Mouse (Mus musculus) limb, embryonic 14.5 days (tissue): ENCODE results near the gene Rp2. TPM values are rescaled to one million over a fixed set of nuclear protein-coding genes. Genes with fewer than 3 reads are reported as not detected.
A peak's percentile ranks its signal among the peaks of the same experiment; 100 is the strongest.

Source experiments
- ATAC-seq: fragments of 200-750 bp; cut with Nextera tagmentation; 2 replicates; pipeline ENCODE4 v1.8.0; 2017; ENCODE audit warnings: low read depth, moderate number of reproducible peaks, moderate TSS enrichment; ENCODE audit not compliant: low FRiP score
- DNase-seq: peaks from one replicate; pipeline ENCODE4 v3.0.0-alpha.2; 2015; ENCODE audit warnings: low spot score
- H3K27ac ChIP-seq: fragments of 300-500 bp; sonication (generic); replicated peaks from 2 replicates; pipeline ENCODE4 v1.5.1; 2014; ENCODE audit warnings: low read depth, mild to moderate bottlenecking, low read length, moderate library complexity, mixed read lengths
- H3K27me3 ChIP-seq: fragments of 300-500 bp; sonication (generic); 2 replicates; pipeline ENCODE4 v1.6.1; 2014; ENCODE audit warnings: low read length, mixed read lengths; ENCODE audit not compliant: control insufficient read depth, insufficient read depth
- H3K36me3 ChIP-seq: fragments of 300-500 bp; sonication (generic); 2 replicates; pipeline ENCODE4 v1.6.1; 2014; ENCODE audit warnings: mild to moderate bottlenecking, low read length, moderate library complexity, mixed read lengths; ENCODE audit not compliant: control insufficient read depth, insufficient read depth
- H3K4me1 ChIP-seq: fragments of 300-500 bp; sonication (generic); 2 replicates; pipeline ENCODE4 v1.6.1; 2014; ENCODE audit warnings: antibody characterized with exemption, low read length, mixed read lengths; ENCODE audit not compliant: control insufficient read depth, insufficient read depth
- H3K4me2 ChIP-seq: fragments of 300-500 bp; sonication (generic); replicated peaks from 2 replicates; pipeline ENCODE4 v1.6.1; 2014; ENCODE audit warnings: low read depth, mild to moderate bottlenecking, low read length, moderate library complexity; ENCODE audit not compliant: severe bottlenecking
- H3K4me3 ChIP-seq: fragments of 300-500 bp; sonication (generic); replicated peaks from 2 replicates; pipeline ENCODE4 v1.5.1; 2014; ENCODE audit warnings: low read length
- H3K9ac ChIP-seq: fragments of 300-500 bp; sonication (generic); 2 replicates; pipeline ENCODE4 v1.6.1; 2014; ENCODE audit warnings: mild to moderate bottlenecking, low read depth, low read length, moderate library complexity; ENCODE audit not compliant: severe bottlenecking
- H3K9me3 ChIP-seq: fragments of 300-500 bp; sonication (generic); 2 replicates; pipeline ENCODE4 v1.6.1; 2016; ENCODE audit warnings: low read length; ENCODE audit not compliant: control insufficient read depth
- POLR2A ChIP-seq: fragments of 200-500 bp; IDR thresholded peaks from 2 replicates; pipeline ENCODE4 v1.8.0; 2012; ENCODE audit warnings: inconsistent platforms, mild to moderate bottlenecking, moderate library complexity, borderline replicate concordance; ENCODE audit not compliant: insufficient read depth, insufficient read length; ENCODE audit errors: extremely low read depth
- WGBS: fragments of 180-500 bp; shearing (Covaris S2); extraction: QIAGEN DNeasy Blood & Tissue Kit; methylation state at CpG from one replicate; pipeline ENCODE4 v1.1.7; 2014; 5-methylcytosine and 5-hydroxymethylcytosine counted together
- polyA plus RNA-seq, 2 experiments: library from polyadenylated mRNA; depleted of rRNA in 1 of 2; stranded (reverse) in 1 of 2; unstranded in 1 of 2; fragments of >200 nt; fragmentation: Nextera tagmentation in 1 of 2; extraction: Ambion mirVana in 1 of 2; gene quantifications; 2 replicates each; pipeline versions ENCODE4 v1.2.1 to v1.2.3; 2012 to 2014

Gene Rp2
- polyA plus RNA-seq, 2 experiments: 11.9 to 14.3 TPM

DNA sequence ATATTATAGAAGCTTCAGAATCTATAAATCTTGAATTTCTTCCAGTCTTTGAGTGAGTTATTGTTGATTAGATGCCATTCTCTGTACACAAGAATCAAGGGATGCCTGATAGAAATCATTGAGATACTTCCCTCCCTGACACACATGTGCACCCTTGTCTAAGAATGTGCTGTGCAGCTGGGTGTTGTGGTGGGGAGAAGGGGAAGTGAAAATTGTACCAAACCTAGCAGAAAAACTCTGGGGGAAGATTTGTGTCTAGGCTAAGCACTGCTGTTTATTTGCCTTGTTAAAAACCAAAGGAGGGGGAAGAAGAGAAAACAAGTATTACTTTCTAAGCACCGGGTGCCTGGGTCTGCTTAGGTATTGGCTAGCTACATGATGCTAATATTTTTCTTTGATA lies 9.0 kb upstream of the Rp2 start:
- Histone ChIP-seq H3K9ac (no peak overlapping the region), H3K36me3 (no peaks in the 10 kb centered on the region), H3K4me2 (no peak overlapping the region), H3K4me3 (no peak overlapping the region), H3K9me3 (no peaks in the 10 kb centered on the region), H3K4me1 (no peaks in the 10 kb centered on the region), H3K27ac (no peak overlapping the region), H3K27me3 (no peaks in the 10 kb centered on the region)
- no peak for TF ChIP-seq POLR2A
- WGBS: 85% methylated on average over 1 of the region's 1 CpGs
- DNase-seq (no peak), ATAC-seq (no peak)

DNA sequence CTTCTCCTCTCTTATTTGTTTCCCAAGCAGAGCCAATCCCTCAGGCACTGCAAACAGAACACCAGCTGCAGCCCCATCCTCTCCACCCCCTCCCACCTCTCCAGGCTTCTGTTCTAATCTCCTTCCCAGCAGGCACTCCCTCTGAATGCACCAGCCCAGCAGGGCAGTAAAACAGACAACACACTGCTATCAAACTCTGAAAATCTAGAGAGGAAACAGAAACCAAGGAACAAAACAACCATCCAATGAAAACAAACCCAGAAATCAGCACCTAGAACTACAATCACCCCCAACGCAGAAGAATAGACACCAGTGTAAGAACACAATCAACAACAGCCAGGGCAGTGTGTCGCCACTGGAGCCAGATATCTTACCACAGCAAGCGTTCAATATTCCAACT lies 8.0 kb upstream of the Rp2 start:
- no peak overlapping the region for H3K9ac ChIP-seq
- no peaks in the 10 kb centered on the region for H3K36me3 ChIP-seq
- WGBS: 39% methylated on average over 3 of the region's 3 CpGs
- no peak for TF ChIP-seq POLR2A
- H3K27me3 ChIP-seq: no peaks in the 10 kb centered on the region
- no peaks in the 10 kb centered on the region for H3K9me3 ChIP-seq
- no peak overlapping the region for H3K27ac ChIP-seq
- ATAC-seq: no peak
- no peak for DNase-seq
- no peaks in the 10 kb centered on the region for H3K4me1 ChIP-seq
- no peak overlapping the region for H3K4me2 ChIP-seq
- no peak overlapping the region for H3K4me3 ChIP-seq

DNA sequence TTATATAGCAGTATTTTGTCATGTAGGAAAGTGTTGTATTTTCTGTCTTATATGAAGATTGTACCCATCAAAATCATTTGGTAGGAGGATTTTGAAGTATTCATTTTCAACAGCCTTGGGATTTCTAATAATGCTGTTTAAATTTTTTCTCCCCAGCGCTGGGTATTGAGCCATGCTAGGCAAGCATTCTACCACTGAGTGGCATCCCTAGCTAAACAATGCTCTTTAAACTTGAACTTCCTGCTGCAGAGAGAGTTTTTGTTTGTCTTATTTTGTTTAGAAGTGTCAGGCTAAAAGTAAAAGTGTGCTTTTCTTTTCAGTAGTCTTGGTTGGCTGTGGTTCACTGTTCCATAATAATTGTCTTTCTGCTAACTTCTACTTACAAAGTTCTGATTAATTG lies 1.8 kb downstream of the Rp2 start:
- WGBS: 54% methylated on average over 1 of the region's 1 CpGs
- Histone ChIP-seq H3K4me2 (peak overlapping the region; percentile 26; the same call in 1 of the 2 replicates), H3K9me3 (no peaks in the 10 kb centered on the region), H3K27me3 (no peaks in the 10 kb centered on the region), H3K4me3 (0 out of 2 replicates have a peak overlapping the region, but pooled peaks have one; percentile 2), H3K36me3 (no peaks in the 10 kb centered on the region), H3K9ac (no peak overlapping the region), H3K27ac (no peak overlapping the region), H3K4me1 (no peaks in the 10 kb centered on the region)
- ATAC-seq (no peak), DNase-seq (no peak)
- TF ChIP-seq POLR2A: no peak

DNA sequence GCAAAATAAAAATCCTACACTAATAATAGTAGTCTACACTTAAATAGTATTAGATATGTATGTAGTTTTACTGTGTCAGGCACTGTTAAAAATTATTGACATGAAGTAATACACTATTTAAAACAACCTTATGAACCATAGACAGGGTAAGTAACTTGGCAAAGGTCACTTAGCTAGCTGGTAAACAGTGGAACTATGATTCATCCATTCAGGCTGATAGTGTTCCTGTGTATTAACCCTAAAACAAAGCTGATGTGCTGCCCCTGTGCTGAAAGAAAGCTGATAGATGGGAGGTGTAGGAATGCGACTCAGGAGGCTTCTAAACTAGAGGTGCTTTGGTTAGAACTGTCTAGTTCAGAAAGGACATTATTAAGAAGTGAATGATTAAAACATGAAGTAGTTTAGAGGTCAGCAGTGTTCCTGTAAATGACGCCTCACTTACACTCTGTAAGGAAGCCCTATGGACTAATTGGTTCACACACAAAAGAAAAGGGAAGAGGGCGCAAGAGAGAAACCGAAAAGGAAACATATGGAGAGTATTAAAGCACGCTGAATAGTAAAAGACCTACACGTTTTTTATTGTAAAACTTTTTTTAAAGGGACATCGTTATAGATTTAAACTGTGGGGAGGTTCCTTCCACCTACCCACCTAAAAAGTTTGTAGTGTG lies 15.2 kb downstream of the Rp2 start:
- Histone ChIP-seq H3K4me1 (no peaks in the 10 kb centered on the region), H3K27ac (no peak overlapping the region), H3K4me3 (no peak overlapping the region), H3K36me3 (no peaks in the 10 kb centered on the region), H3K9ac (no peak overlapping the region), H3K4me2 (no peak overlapping the region), H3K9me3 (no peaks in the 10 kb centered on the region), H3K27me3 (no peaks in the 10 kb centered on the region)
- no peak for ATAC-seq
- 42% methylated on average over 7 of the region's 7 CpGs for WGBS
- DNase-seq: no peak
- no peak for TF ChIP-seq POLR2A

DNA sequence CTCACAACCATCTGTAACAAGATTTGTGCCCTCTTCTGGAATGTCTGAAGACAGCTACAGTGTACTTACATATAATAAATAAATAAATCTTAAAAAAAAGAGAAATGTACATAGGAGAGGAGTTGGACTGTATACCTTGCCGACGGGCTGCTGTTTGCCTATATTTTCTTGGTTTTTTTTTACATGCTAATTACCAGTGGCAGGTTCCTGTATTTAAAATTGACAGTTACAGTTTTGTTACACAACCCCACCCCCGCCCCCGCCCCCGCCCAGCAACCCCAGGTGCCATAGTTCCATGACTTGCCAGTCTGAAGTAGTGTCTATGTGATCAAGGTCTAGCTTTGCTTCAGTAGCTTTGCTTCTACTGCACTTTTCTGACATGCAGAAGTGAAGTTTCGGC lies 18.0 kb downstream of the Rp2 start:
- no peak overlapping the region for H3K4me3 ChIP-seq
- no peak overlapping the region for H3K9ac ChIP-seq
- H3K27me3 ChIP-seq: no peaks in the 10 kb centered on the region
- no peaks in the 10 kb centered on the region for H3K4me1 ChIP-seq
- TF ChIP-seq POLR2A: no peak
- no peaks in the 10 kb centered on the region for H3K36me3 ChIP-seq
- H3K9me3 ChIP-seq: no peaks in the 10 kb centered on the region
- ATAC-seq (no peak), DNase-seq (no peak)
- no peak overlapping the region for H3K27ac ChIP-seq
- no peak overlapping the region for H3K4me2 ChIP-seq
- WGBS: 86% methylated on average over 6 of the region's 6 CpGs
